Mouse (Mus musculus): ENCODE measurements around the gene Olfr49. TPM values are rescaled to one million over a fixed set of nuclear protein-coding genes. Genes with fewer than 3 reads are reported as not detected.

Olfr49 gene
- polyA plus RNA-seq, 1 experiment = not detected

GRCm38 (mm10) chr14:54228933-54229713 lies 55.6 kb downstream of the Olfr49 start:
- TF ChIP-seq GATA1 (IDR thresholded peaks at IDR 0.05; ENCODE audit: low read length) = no peak
- no peak for TF ChIP-seq TAL1 (IDR thresholded peaks at IDR 0.05; ENCODE audit: low read length)
- peaks cover 2% of the 10 kb centered on the region for H3K36me3 ChIP-seq (ENCODE audit: control insufficient read depth)
- H3K4me1 ChIP-seq (ENCODE audit: control insufficient read depth) = peaks cover 16% of the 10 kb centered on the region
- no peaks in the 10 kb centered on the region for H3K9me3 ChIP-seq (ENCODE audit: control insufficient read depth, low read length)
- no peak overlapping the region for H3K4me3 ChIP-seq (replicated peaks)
- no peaks in the 10 kb centered on the region; the same call in 1 of the 2 replicates for H3K27me3 ChIP-seq (ENCODE audit: control insufficient read depth)

GRCm38 (mm10) chr14:54228501-54228900 lies 56.2 kb downstream of the Olfr49 start:
- H3K4me1 ChIP-seq (ENCODE audit: control insufficient read depth) = peaks cover 16% of the 10 kb centered on the region
- H3K27me3 ChIP-seq (ENCODE audit: control insufficient read depth) = no peaks in the 10 kb centered on the region; the same call in 1 of the 2 replicates
- H3K4me3 ChIP-seq (replicated peaks) = no peak overlapping the region
- no peaks in the 10 kb centered on the region for H3K36me3 ChIP-seq (ENCODE audit: control insufficient read depth)
- H3K9me3 ChIP-seq (ENCODE audit: control insufficient read depth, low read length) = no peaks in the 10 kb centered on the region
- no peak for TF ChIP-seq TAL1 (IDR thresholded peaks at IDR 0.05; ENCODE audit: low read length)
- TF ChIP-seq GATA1 (IDR thresholded peaks at IDR 0.05; ENCODE audit: low read length) = no peak

Other genes starting within 250 kb of the Olfr49 start
- gene Dad1, start 30.8 kb downstream of the Olfr49 start, polyA plus RNA-seq (2012) = 4.2 and 4.4 TPM in 2 replicates
- gene Abhd4, start 30.8 kb downstream of the Olfr49 start, polyA plus RNA-seq (2012) = 1.3 and 2.5 TPM in 2 replicates
- 5.6 and 6.8 TPM in 2 replicates for gene Oxa1l, start 75.9 kb upstream of the Olfr49 start, polyA plus RNA-seq (2012)
- 0.06 TPM in 1 of 2 replicates, not detected in the other for gene Slc7a7, start 132.8 kb upstream of the Olfr49 start, polyA plus RNA-seq (2012)
- 62.3 and 63.5 TPM in 2 replicates for gene Mrpl52, start 142.0 kb upstream of the Olfr49 start, polyA plus RNA-seq (2012)
- gene Mmp14, start 146.7 kb upstream of the Olfr49 start, polyA plus RNA-seq (2012) = 0.10 and 0.18 TPM in 2 replicates
- 15.3 and 15.9 TPM in 2 replicates for gene Lrp10, start 179.2 kb upstream of the Olfr49 start, polyA plus RNA-seq (2012)
- not detected in 2 replicates for gene Rem2, start 191.2 kb upstream of the Olfr49 start, polyA plus RNA-seq (2012)
- gene Prmt5, start 232.6 kb upstream of the Olfr49 start, polyA plus RNA-seq (2012) = 4.4 and 4.8 TPM in 2 replicates

All from erythroblast, embryonic 14.5 days (primary cell).